Mouse (Mus musculus) lung, adult 18-20 months (tissue): ENCODE measurements around the gene Gm21773.
"Not testable (repeated sequence)": the region's sequence is repeated elsewhere in the genome, so short reads cannot be mapped to it uniquely, and the experiment has no call there.

ENCODE experiments used
- DNase-seq, 2 experiments: peaks; one replicate each; pipeline ENCODE4 v3.0.0; 2022; ENCODE audit warnings: mixed read lengths in 2 of 2

Gm21773 gene

GRCm38 (mm10) chrY:25309260-25309659 is at the start of gene Gm21773:
Gene Gm21773, minus strand, starts transcription at chrY:25309360.
- not testable (repeated sequence) for DNase-seq
